Mouse (Mus musculus): Measurements from ENCODE around the gene Ptprcap. TPM values are rescaled to one million over a fixed set of nuclear protein-coding genes. Genes with fewer than 3 reads are reported as not detected.
"Not testable (repeated sequence)": the region's sequence is repeated elsewhere in the genome, so short reads cannot be mapped to it uniquely, and the experiment has no call there.

Gene Ptprcap
- polyA plus RNA-seq, 1 experiment from 2014 or later: 0.82 TPM

DNA sequence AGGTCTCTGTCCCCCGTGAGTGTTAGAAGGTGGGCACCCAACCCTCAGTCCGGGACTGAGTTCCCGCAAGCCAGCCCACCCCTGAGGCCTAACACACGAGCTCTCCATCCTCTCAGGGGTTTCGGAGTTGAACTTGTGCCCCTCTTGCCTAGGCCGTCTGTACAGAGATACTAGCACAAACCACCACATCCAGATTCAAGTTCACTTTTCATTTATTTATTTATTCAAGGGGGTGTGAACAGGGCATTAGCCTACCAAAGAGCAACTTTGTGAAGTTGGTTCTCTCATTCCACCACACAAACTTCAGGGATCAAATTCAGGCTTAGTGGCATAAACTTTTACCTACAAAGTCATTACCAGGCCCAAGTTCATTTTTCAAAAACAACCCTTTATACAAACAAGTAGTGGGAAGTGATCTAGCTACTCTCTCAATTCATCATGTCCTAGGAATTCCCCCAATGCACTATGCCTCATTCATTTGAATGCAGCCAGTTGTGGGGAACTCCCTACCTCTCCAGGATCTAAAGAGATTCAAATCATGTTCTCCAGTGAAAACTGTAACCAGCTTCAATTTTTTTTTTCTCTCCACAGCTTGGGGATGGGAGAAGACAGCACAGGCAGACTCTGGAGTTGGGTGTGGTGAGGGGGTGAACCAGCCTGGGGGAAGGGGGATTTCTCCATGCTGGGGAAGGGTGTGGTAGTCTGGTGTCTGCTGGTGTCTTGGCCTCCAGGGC lies 18.0 kb upstream of the Ptprcap start:
- H3K4me3 ChIP-seq (ENCODE audit: control insufficient read depth in 1 of 2, insufficient read depth in 1 of 2, low read depth in 1 of 2, low read length in 2 of 2); H3K9ac ChIP-seq (ENCODE audit: low read length); H3K27me3 ChIP-seq (ENCODE audit: control insufficient read depth, insufficient read depth, low read length); H3K9me3 ChIP-seq (ENCODE audit: control insufficient read depth, low read length); H3K27ac ChIP-seq (replicated peaks in 1 of 2; ENCODE audit: control insufficient read depth in 1 of 2, insufficient read depth in 1 of 2, low read depth in 2 of 2, low read length in 2 of 2); ATAC-seq (ENCODE audit: insufficient number of reproducible peaks, insufficient read depth, low FRiP score, low read depth); H3K4me2 ChIP-seq (ENCODE audit: low read length); H3K4me1 ChIP-seq (ENCODE audit: control insufficient read depth in 2 of 2, insufficient read depth in 2 of 2, low read length in 2 of 2): not testable (repeated sequence)
- 79% methylated on average over 6 of the region's 6 CpGs for WGBS
- H3K36me3 ChIP-seq (ENCODE audit: control insufficient read depth, insufficient read depth, low read length): peaks cover 29% of the 10 kb centered on the region

DNA sequence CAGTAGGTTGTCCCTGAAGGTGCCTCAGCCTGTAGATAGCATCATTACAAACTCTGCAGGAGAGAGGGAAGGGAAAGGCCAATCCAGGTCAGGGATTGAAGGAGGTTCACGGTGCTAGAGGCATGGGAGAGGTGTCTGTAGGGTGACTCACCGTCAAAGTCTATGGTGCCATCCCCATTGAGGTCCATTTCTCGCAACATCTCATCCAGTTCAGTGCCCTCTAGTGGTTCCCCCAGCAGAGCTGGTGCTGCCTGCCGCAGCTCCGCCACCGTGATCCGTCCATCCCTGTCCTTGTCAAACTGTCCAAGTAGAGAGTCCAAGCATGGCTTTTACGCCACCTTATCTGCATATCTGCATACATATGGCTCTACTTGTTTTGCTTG lies 17.4 kb upstream of the Ptprcap start:
- not testable (repeated sequence) for H3K27me3 ChIP-seq (ENCODE audit: control insufficient read depth, insufficient read depth, low read length); H3K9me3 ChIP-seq (ENCODE audit: control insufficient read depth, low read length); H3K27ac ChIP-seq (replicated peaks in 1 of 2; ENCODE audit: control insufficient read depth in 1 of 2, insufficient read depth in 1 of 2, low read depth in 2 of 2, low read length in 2 of 2); ATAC-seq (ENCODE audit: insufficient number of reproducible peaks, insufficient read depth, low FRiP score, low read depth); H3K4me3 ChIP-seq (ENCODE audit: control insufficient read depth in 1 of 2, insufficient read depth in 1 of 2, low read depth in 1 of 2, low read length in 2 of 2); H3K4me2 ChIP-seq (ENCODE audit: low read length); H3K4me1 ChIP-seq (ENCODE audit: control insufficient read depth in 2 of 2, insufficient read depth in 2 of 2, low read length in 2 of 2); H3K9ac ChIP-seq (ENCODE audit: low read length)
- H3K36me3 ChIP-seq (ENCODE audit: control insufficient read depth, insufficient read depth, low read length): peaks cover 25% of the 10 kb centered on the region
- WGBS: 14% methylated on average over 7 of the region's 8 CpGs

DNA sequence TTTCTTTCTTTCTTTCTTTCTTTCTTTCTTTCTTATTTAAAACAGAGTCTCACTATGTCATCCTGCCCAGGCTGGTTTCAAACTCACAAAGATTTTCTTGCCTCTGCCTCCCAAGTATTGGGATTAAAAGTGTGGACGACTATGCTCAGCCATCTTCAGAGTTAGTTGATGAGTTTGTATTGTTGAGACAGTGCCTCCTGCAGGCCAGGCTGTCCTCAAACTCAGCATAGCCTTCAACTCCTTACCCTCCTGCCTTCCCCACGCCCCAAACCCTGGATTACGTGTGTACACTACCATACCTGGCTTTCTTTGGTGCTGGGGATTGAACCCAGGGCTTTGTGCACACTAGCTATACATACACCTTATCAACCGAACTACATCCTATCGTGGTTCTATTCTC lies 16.9 kb upstream of the Ptprcap start:
- Histone ChIP-seq H3K9ac (ENCODE audit: low read length) (no peak overlapping the region), H3K4me2 (ENCODE audit: low read length) (no peak overlapping the region), H3K4me3 (ENCODE audit: control insufficient read depth in 1 of 2, insufficient read depth in 1 of 2, low read depth in 1 of 2, low read length in 2 of 2) (no peak overlapping the region), H3K27ac (replicated peaks in 1 of 2; ENCODE audit: control insufficient read depth in 1 of 2, insufficient read depth in 1 of 2, low read depth in 2 of 2, low read length in 2 of 2) (no peak overlapping the region), H3K27me3 (ENCODE audit: control insufficient read depth, insufficient read depth, low read length) (0 out of 2 replicates have a peak, but pooled peaks cover 7% of the 10 kb centered on the region), H3K4me1 (ENCODE audit: control insufficient read depth in 2 of 2, insufficient read depth in 2 of 2, low read length in 2 of 2) (no peaks in the 10 kb centered on the region; a peak in 1 of 4 replicates), H3K9me3 (ENCODE audit: control insufficient read depth, low read length) (no peaks in the 10 kb centered on the region), H3K36me3 (ENCODE audit: control insufficient read depth, insufficient read depth, low read length) (peaks cover 20% of the 10 kb centered on the region)
- ATAC-seq (ENCODE audit: insufficient number of reproducible peaks, insufficient read depth, low FRiP score, low read depth): no peak
- 81% methylated on average over 5 of the region's 5 CpGs for WGBS

DNA sequence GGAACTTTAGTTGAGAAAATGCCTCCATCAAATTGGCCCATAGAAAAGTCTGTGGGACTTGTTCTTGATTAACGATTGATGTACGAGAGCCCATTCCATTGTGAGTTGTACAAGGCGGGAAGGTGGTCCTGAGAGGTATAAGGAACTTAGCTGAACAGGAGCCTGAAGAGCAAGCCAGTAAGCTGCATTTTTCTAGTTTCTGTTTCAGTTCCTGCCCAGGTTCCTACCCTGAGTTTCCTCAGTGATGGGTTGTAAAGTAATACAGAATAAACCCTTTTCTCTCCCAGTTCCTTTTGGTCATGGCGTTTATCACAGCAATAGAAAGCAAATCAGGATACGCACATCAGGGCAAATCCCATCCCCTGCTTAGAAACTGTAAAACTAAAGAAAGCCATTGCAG lies 15.5 kb upstream of the Ptprcap start:
- ATAC-seq (ENCODE audit: insufficient number of reproducible peaks, insufficient read depth, low FRiP score, low read depth): no peak
- WGBS: 87% methylated on average over 5 of the region's 5 CpGs
- Histone ChIP-seq H3K27me3 (ENCODE audit: control insufficient read depth, insufficient read depth, low read length) (0 out of 2 replicates have a peak, but pooled peaks cover 7% of the 10 kb centered on the region), H3K27ac (replicated peaks in 1 of 2; ENCODE audit: control insufficient read depth in 1 of 2, insufficient read depth in 1 of 2, low read depth in 2 of 2, low read length in 2 of 2) (no peak overlapping the region), H3K4me1 (ENCODE audit: control insufficient read depth in 2 of 2, insufficient read depth in 2 of 2, low read length in 2 of 2) (no peaks in the 10 kb centered on the region; a peak in 1 of 4 replicates), H3K9ac (ENCODE audit: low read length) (no peak overlapping the region), H3K4me2 (ENCODE audit: low read length) (no peak overlapping the region), H3K9me3 (ENCODE audit: control insufficient read depth, low read length) (no peaks in the 10 kb centered on the region), H3K36me3 (ENCODE audit: control insufficient read depth, insufficient read depth, low read length) (peaks cover 5% of the 10 kb centered on the region), H3K4me3 (ENCODE audit: control insufficient read depth in 1 of 2, insufficient read depth in 1 of 2, low read depth in 1 of 2, low read length in 2 of 2) (no peak overlapping the region)

DNA sequence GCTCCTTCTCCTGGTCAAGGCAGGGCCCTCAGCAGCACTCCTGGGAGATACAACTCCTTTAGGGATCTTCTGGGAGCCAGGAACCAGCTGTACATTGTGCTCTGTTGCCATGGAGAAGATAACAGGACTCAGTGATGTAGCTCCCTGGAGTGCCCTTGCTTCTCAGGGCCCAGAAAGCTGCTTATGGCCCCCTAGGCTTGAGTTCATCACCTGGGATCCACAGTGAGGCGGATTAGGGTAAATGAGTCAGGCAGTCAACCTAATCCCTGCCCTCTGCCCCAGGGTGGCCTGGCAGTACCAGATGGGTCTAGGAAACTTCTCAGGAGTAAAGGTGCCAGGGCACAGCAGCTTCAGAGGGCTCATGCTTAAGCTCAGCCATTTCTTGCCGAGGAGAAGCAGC lies 14.0 kb upstream of the Ptprcap start, which contains the start of gene Gpr152:
Gpr152 (plus strand) TSS at position 342 of the 400 bp plus-strand sequence.
- no peak for ATAC-seq (ENCODE audit: insufficient number of reproducible peaks, insufficient read depth, low FRiP score, low read depth)
- Histone ChIP-seq H3K36me3 (ENCODE audit: control insufficient read depth, insufficient read depth, low read length) (no peaks in the 10 kb centered on the region), H3K9me3 (ENCODE audit: control insufficient read depth, low read length) (no peaks in the 10 kb centered on the region), H3K4me3 (ENCODE audit: control insufficient read depth in 1 of 2, insufficient read depth in 1 of 2, low read depth in 1 of 2, low read length in 2 of 2) (no peak within 1 kb of the TSS), H3K27ac (replicated peaks in 1 of 2; ENCODE audit: control insufficient read depth in 1 of 2, insufficient read depth in 1 of 2, low read depth in 2 of 2, low read length in 2 of 2) (no peak within 1 kb of the TSS), H3K27me3 (ENCODE audit: control insufficient read depth, insufficient read depth, low read length) (0 out of 2 replicates have a peak, but pooled peaks cover 7% of the 10 kb centered on the region), H3K9ac (ENCODE audit: low read length) (no peak within 1 kb of the TSS), H3K4me2 (ENCODE audit: low read length) (no peak within 1 kb of the TSS), H3K4me1 (ENCODE audit: control insufficient read depth in 2 of 2, insufficient read depth in 2 of 2, low read length in 2 of 2) (no peaks in the 10 kb centered on the region; a peak in 1 of 4 replicates)
- 74% methylated on average over 2 of the region's 2 CpGs for WGBS

DNA sequence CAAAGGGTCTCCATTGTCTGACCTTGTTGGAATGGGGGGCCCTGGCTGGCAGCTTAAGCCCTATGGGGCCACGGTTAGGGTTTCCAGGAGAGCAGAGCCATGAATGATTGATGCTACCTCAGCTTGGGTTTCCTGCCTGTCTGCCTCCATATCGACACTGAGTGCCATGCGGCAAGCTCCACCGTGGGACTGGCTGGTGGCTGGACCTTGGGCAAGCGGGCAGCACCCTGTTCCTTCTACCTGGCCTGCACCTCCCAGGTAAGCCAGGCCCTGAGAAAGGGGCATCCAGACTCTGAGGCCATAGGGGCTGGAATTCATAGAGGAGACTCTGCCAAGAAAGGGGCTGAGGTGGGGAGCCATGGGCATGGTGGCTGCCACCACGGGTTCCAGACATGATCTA lies 13.3 kb upstream of the Ptprcap start:
- H3K27ac ChIP-seq (replicated peaks in 1 of 2; ENCODE audit: control insufficient read depth in 1 of 2, insufficient read depth in 1 of 2, low read depth in 2 of 2, low read length in 2 of 2): no peak overlapping the region
- H3K27me3 ChIP-seq (ENCODE audit: control insufficient read depth, insufficient read depth, low read length): 0 out of 2 replicates have a peak, but pooled peaks cover 7% of the 10 kb centered on the region
- no peak overlapping the region for H3K4me2 ChIP-seq (ENCODE audit: low read length)
- ATAC-seq (ENCODE audit: insufficient number of reproducible peaks, insufficient read depth, low FRiP score, low read depth): no peak
- 75% methylated on average over 6 of the region's 6 CpGs for WGBS
- no peaks in the 10 kb centered on the region for H3K9me3 ChIP-seq (ENCODE audit: control insufficient read depth, low read length)
- H3K36me3 ChIP-seq (ENCODE audit: control insufficient read depth, insufficient read depth, low read length): no peaks in the 10 kb centered on the region
- H3K9ac ChIP-seq (ENCODE audit: low read length): no peak overlapping the region
- H3K4me1 ChIP-seq (ENCODE audit: control insufficient read depth in 2 of 2, insufficient read depth in 2 of 2, low read length in 2 of 2): no peaks in the 10 kb centered on the region; a peak in 1 of 4 replicates
- no peak overlapping the region for H3K4me3 ChIP-seq (ENCODE audit: control insufficient read depth in 1 of 2, insufficient read depth in 1 of 2, low read depth in 1 of 2, low read length in 2 of 2)

DNA sequence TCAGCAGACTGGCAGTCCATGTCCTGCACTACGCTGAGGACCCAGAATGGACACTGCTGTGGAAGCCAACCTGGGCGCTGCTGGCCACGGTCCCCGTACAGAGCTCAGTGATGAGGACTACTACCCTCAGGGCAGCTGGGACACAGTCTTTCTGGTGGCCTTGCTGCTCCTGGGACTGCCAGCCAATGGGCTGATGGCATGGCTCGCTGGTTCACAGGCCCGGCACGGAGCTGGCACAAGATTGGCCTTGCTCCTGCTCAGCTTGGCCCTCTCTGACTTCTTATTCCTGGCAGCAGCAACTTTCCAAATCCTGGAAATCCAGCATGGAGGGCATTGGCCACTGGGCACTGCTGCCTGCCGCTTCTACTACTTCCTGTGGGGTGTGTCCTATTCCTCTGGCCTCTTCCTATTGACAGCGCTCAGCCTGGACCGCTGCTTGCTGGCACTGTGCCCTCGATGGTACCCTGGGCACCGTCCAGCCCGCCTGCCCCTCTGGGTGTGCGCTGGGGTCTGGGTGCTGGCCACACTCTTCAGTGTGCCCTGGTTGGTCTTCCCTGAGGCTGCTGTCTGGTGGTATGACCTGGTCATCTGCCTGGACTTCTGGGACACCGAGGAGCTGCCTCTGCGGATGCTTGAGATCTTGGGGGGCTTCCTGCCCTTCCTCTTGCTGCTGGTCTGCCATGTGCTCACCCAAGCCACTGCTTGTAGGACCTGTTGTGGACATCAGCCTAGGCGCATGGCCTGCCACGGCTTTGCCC lies 10.8 kb upstream of the Ptprcap start:
- Histone ChIP-seq H3K4me2 (ENCODE audit: low read length) (no peak overlapping the region), H3K9me3 (ENCODE audit: control insufficient read depth, low read length) (no peaks in the 10 kb centered on the region; the same call in 1 of the 2 replicates), H3K27ac (replicated peaks in 1 of 2; ENCODE audit: control insufficient read depth in 1 of 2, insufficient read depth in 1 of 2, low read depth in 2 of 2, low read length in 2 of 2) (no peak overlapping the region), H3K9ac (ENCODE audit: low read length) (no peak overlapping the region), H3K4me1 (ENCODE audit: control insufficient read depth in 2 of 2, insufficient read depth in 2 of 2, low read length in 2 of 2) (no peaks in the 10 kb centered on the region), H3K4me3 (ENCODE audit: control insufficient read depth in 1 of 2, insufficient read depth in 1 of 2, low read depth in 1 of 2, low read length in 2 of 2) (no peak overlapping the region), H3K36me3 (ENCODE audit: control insufficient read depth, insufficient read depth, low read length) (no peaks in the 10 kb centered on the region), H3K27me3 (ENCODE audit: control insufficient read depth, insufficient read depth, low read length) (no peaks in the 10 kb centered on the region)
- no peak for ATAC-seq (ENCODE audit: insufficient number of reproducible peaks, insufficient read depth, low FRiP score, low read depth)
- 86% methylated on average over 18 of the region's 18 CpGs for WGBS

All from heart, embryonic 14.5 days (tissue).